Mouse (Mus musculus) ES-Bruce4 (cell line): ENCODE measurements at regions not wholly inside any gene's neighbourhood (a gene's known extent, or its start where the extent isn't known, plus 50 kb on each side); places are given as distances from the start of the nearest gene placed in this dataset.
A peak's percentile ranks its signal among the peaks of the same experiment; 100 is the strongest.

Experiments
- H3K27ac ChIP-seq: 2 replicates; pipeline ENCODE4 v1.5.1; 2012; ENCODE audit warnings: low read length, inconsistent platforms; ENCODE audit not compliant: insufficient read depth
- H3K27me3 ChIP-seq: 2 replicates; pipeline ENCODE4 v1.6.1; 2012; ENCODE audit warnings: mild to moderate bottlenecking, low read length, inconsistent platforms; ENCODE audit not compliant: control insufficient read depth, poor library complexity, insufficient read depth, severe bottlenecking
- H3K36me3 ChIP-seq: 2 replicates; pipeline ENCODE4 v1.6.1; 2012; ENCODE audit warnings: inconsistent platforms, mild to moderate bottlenecking, low read length, moderate library complexity; ENCODE audit not compliant: control insufficient read depth, poor library complexity, insufficient read depth, severe bottlenecking
- H3K4me1 ChIP-seq: one replicate; pipeline ENCODE4 v1.8.1; 2011; ENCODE audit warnings: low read length; ENCODE audit not compliant: control insufficient read depth, insufficient read depth
- H3K4me3 ChIP-seq: 2 replicates; pipeline ENCODE4 v1.5.1; 2011; ENCODE audit warnings: low read depth, mild to moderate bottlenecking, low read length
- H3K9ac ChIP-seq: 2 replicates; pipeline ENCODE4 v1.6.1; 2012; ENCODE audit warnings: low read depth, mild to moderate bottlenecking, inconsistent platforms; ENCODE audit not compliant: poor library complexity, severe bottlenecking
- H3K9me3 ChIP-seq: replicated peaks from 2 replicates; pipeline ENCODE4 v1.6.1; 2012; ENCODE audit warnings: mild to moderate bottlenecking, low read length, inconsistent platforms; ENCODE audit not compliant: control insufficient read depth, poor library complexity, insufficient read depth, severe bottlenecking
- CTCF ChIP-seq: IDR thresholded peaks from one replicate; pipeline ENCODE4 v1.8.1; 2011; ENCODE audit warnings: low read depth, low read length
- EP300 ChIP-seq: IDR thresholded peaks from 2 replicates; pipeline ENCODE4 v1.6.1; 2011; ENCODE audit warnings: low read depth, low read length; ENCODE audit not compliant: insufficient read depth
- POLR2A ChIP-seq: IDR thresholded peaks from one replicate; pipeline ENCODE4 v1.8.1; 2011; ENCODE audit warnings: low read length; ENCODE audit not compliant: insufficient read depth

DNA sequence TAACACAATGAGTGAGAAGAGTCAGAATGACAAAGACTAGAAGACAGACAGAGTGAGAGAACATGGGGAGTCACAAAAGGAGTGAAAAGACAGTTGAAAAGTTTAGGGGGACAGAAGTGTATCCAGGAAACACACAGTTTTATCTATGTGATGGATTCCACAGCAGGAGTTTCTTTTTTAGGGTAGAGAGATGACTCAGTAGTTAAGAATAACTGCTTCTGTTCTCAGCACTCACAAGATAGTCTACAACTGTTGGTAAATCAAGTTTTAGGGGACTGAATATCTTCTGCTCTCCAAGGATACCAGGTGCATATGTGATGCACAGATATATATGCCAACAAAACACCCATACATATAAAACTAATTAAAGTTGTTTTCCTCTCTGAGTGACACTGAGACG lies 210.7 kb downstream of the Hace1 start:
- TF ChIP-seq POLR2A (no peak), EP300 (no peak), CTCF (no peak)
- H3K9me3 ChIP-seq = no peaks in the 10 kb centered on the region

GRCm38 (mm10) chr10:45795582-45795981 lies 218.0 kb downstream of the Hace1 start:
- H3K4me3 ChIP-seq = no peak overlapping the region
- H3K9me3 ChIP-seq = no peaks in the 10 kb centered on the region
- no peaks in the 10 kb centered on the region for H3K4me1 ChIP-seq
- no peaks in the 10 kb centered on the region for H3K36me3 ChIP-seq
- TF ChIP-seq CTCF = no peak
- no peak for TF ChIP-seq POLR2A
- H3K27me3 ChIP-seq = no peaks in the 10 kb centered on the region
- no peak overlapping the region for H3K9ac ChIP-seq
- no peak overlapping the region for H3K27ac ChIP-seq

More for the DNA sequence above, 210.7 kb downstream of the Hace1 start:
- no peak overlapping the region for H3K27ac ChIP-seq
- no peaks in the 10 kb centered on the region for H3K36me3 ChIP-seq
- no peak overlapping the region for H3K9ac ChIP-seq
- no peak overlapping the region for H3K4me3 ChIP-seq
- no peaks in the 10 kb centered on the region for H3K27me3 ChIP-seq
- H3K4me1 ChIP-seq = no peaks in the 10 kb centered on the region

DNA sequence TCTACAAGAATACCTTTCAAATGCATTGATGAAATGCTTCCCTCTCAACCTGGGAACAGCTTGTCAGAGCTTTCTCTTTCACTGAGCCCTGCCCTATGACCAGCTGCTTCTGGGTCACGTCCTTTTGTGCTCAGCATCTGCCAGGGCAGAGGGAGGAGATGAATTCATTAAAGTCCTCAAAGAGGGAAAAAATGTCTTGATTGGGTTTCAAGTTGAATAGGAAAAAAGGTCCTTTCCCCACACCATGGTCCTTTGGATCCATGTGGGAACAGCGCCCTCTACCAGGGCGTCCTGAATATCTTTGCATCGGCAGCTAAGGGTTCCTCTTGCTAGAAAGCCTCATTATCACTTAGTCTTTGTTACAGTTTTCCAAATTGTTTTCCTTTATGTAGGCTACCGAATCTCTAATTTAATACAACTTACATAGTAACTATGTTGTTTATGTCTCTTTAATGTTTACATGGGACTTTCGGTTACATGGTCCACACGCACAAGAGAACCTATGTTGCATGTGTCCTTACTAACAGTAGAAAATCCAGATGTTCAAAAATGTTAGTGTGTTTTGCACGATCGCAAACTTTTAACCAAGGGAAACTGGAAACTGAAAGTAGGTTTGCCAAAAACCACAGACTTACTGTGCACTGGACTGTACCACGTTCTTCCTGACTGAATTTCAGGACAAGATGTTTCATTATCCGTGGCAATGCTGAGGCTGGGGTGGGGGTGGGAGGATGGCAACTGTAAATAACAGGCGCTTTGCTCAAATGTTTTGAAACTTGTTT lies 222.6 kb downstream of the Hace1 start:
- TF ChIP-seq POLR2A (no peak), EP300 (no peak), CTCF (peak; percentile 55)

GRCm38 (mm10) chr10:45801463-45801862 lies 223.8 kb downstream of the Hace1 start:
- Histone ChIP-seq H3K27ac (no peak overlapping the region), H3K9ac (no peak overlapping the region), H3K9me3 (no peaks in the 10 kb centered on the region), H3K36me3 (no peaks in the 10 kb centered on the region), H3K4me3 (no peak overlapping the region), H3K4me1 (no peaks in the 10 kb centered on the region), H3K27me3 (no peaks in the 10 kb centered on the region)
- TF ChIP-seq EP300 = no peak
- no peak for TF ChIP-seq POLR2A
- TF ChIP-seq CTCF = no peak

More for the DNA sequence above, 222.6 kb downstream of the Hace1 start:
- H3K4me3 ChIP-seq = no peak overlapping the region
- no peaks in the 10 kb centered on the region for H3K9me3 ChIP-seq
- no peak overlapping the region for H3K27ac ChIP-seq
- H3K4me1 ChIP-seq = no peaks in the 10 kb centered on the region
- H3K27me3 ChIP-seq = no peaks in the 10 kb centered on the region
- H3K36me3 ChIP-seq = no peaks in the 10 kb centered on the region
- H3K9ac ChIP-seq = no peak overlapping the region

- Histone ChIP-seq H3K36me3 (no peaks in the 10 kb centered on the region), H3K9ac (no peak overlapping the region), H3K27ac (no peak overlapping the region), H3K27me3 (no peaks in the 10 kb centered on the region; the same call in 1 of the 2 replicates), H3K9me3 (no peaks in the 10 kb centered on the region), H3K4me3 (no peak overlapping the region), H3K4me1 (no peaks in the 10 kb centered on the region)
- TF ChIP-seq CTCF (no peak), POLR2A (no peak), EP300 (no peak)
Observed at GRCm38 (mm10) chr10:45806984-45807827, 229.6 kb downstream of the Hace1 start.

DNA sequence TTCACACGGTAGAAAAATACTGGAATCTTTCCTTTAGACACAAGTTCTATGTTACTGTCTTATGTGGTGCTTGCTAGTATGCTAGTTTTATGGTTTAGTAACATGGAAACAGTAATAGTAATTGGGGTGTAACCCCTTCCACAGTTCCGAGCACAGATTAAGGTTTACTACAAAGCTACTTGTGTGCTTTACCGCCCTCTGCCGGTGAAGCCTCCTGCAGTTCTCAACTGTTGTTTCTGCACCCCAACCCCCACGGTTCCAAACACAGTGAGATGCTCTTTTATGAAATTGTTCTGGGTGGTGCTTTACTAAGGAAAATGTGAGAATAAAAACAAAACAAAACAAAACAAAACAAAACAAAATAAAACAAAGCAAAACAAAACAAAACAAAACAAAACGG lies 234.3 kb downstream of the Hace1 start:
- no peaks in the 10 kb centered on the region for H3K27me3 ChIP-seq
- no peak overlapping the region for H3K4me3 ChIP-seq
- no peak for TF ChIP-seq EP300
- TF ChIP-seq CTCF = peak; percentile 67
- no peaks in the 10 kb centered on the region for H3K36me3 ChIP-seq
- peaks cover 6% of the 10 kb centered on the region for H3K9me3 ChIP-seq
- H3K4me1 ChIP-seq = no peaks in the 10 kb centered on the region
- H3K27ac ChIP-seq = no peak overlapping the region
- no peak overlapping the region for H3K9ac ChIP-seq
